Mouse (Mus musculus) thymus, adult 2 months (tissue): ENCODE results near the gene Gm26920. TPM values are rescaled to one million over a fixed set of nuclear protein-coding genes. Genes with fewer than 3 reads are reported as not detected.

Experiments used
- DNase-seq: peaks from one replicate; pipeline ENCODE4 v3.0.0; 2021
- H3K27ac ChIP-seq: fragments of 200-500 bp; 2 replicates; pipeline ENCODE4 v1.5.1; 2012; ENCODE audit warnings: low read length, control low read depth; ENCODE audit not compliant: control insufficient read depth, insufficient read depth
- H3K27me3 ChIP-seq: fragments of 200-500 bp; 2 replicates; pipeline ENCODE4 v1.6.1; 2012; ENCODE audit warnings: mild to moderate bottlenecking, low read length, moderate library complexity, mixed read lengths; ENCODE audit not compliant: control insufficient read depth, insufficient read depth
- H3K36me3 ChIP-seq: fragments of 200-500 bp; 2 replicates; pipeline ENCODE4 v1.6.1; 2012; ENCODE audit warnings: mild to moderate bottlenecking, low read length, moderate library complexity; ENCODE audit not compliant: control insufficient read depth, insufficient read depth
- H3K4me1 ChIP-seq: fragments of 200-500 bp; replicated peaks from 2 replicates; pipeline ENCODE4 v1.6.1; 2012; ENCODE audit warnings: low read length; ENCODE audit not compliant: control insufficient read depth, insufficient read depth
- H3K4me3 ChIP-seq: fragments of 200-500 bp; 2 replicates; pipeline ENCODE4 v1.5.1; 2012; ENCODE audit warnings: mild to moderate bottlenecking, low read length, control low read depth, moderate library complexity; ENCODE audit not compliant: control insufficient read depth, insufficient read depth
- CTCF ChIP-seq: fragments of 200-500 bp; IDR thresholded peaks from 2 replicates; pipeline ENCODE4 v1.5.1; 2012; ENCODE audit warnings: mild to moderate bottlenecking, control low read depth, low read length, moderate library complexity, borderline replicate concordance; ENCODE audit not compliant: control insufficient read depth, poor library complexity, insufficient read depth; ENCODE audit errors: extremely low read depth
- POLR2A ChIP-seq: fragments of 200-500 bp; IDR thresholded peaks from 2 replicates; pipeline ENCODE4 v1.6.1; 2012; ENCODE audit warnings: mild to moderate bottlenecking, low read length, control low read depth, moderate library complexity; ENCODE audit not compliant: control insufficient read depth, poor library complexity, insufficient read depth; ENCODE audit errors: extremely low read depth
- WGBS: fragments of 180-500 bp; shearing (Covaris S2); methylation state at CpG from one replicate; pipeline ENCODE4 v1.1.7; 2018; 5-methylcytosine and 5-hydroxymethylcytosine counted together
- polyA plus RNA-seq: library from polyadenylated mRNA; depleted of rRNA; stranded (reverse); fragments of >200 nt; gene quantifications from 2 replicates; pipeline ENCODE4 v1.2.3, GENCODE M21; 2012

Gm26920 gene
- polyA plus RNA-seq, 1 experiment = not detected

DNA sequence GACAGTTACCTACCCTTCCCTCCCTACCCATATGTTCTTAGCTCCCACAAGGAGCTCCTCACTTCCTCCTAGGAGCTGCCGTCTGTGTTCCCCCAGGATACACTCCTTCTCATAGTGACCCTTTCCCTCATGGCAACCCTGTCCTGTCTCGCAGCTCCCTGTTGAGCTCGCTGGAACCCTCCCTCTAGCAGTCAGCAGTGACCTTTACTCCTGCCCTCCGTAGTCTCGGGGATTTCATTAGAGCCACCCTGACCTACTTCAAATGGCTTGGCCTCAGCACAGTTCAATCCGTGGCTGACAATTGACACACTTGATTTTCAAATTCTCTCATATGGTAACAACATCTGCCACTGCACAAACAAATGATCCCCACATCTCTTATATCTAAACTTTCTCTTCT is 59.5 kb downstream of the Gm26920 start:
- 68% methylated on average over 6 of the region's 6 CpGs for WGBS
- no peak for DNase-seq
- no peak for TF ChIP-seq CTCF

DNA sequence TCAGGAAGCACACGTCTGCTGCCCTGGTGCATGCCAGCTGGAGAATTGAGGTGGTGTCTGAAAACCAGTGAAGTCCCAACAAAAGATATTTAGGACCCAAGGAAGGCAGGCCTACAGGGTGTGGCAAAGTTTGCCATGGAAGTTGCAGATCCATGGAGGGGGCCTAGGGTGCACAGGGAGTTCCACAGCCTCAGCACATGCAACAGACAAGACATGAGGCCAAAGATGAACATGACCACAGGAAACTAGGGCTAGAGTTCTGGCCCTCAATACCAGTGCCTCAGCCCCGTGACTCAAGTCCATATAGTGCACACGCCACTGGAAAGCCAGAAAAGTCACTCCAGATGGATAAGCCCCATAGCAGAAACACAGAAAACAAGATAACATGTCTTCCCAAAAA is 61.6 kb downstream of the Gm26920 start:
- no peaks in the 10 kb centered on the region for H3K4me1 ChIP-seq
- WGBS = 91% methylated on average over 3 of the region's 3 CpGs
- H3K27me3 ChIP-seq = no peaks in the 10 kb centered on the region
- no peak for TF ChIP-seq CTCF
- no peak overlapping the region for H3K4me3 ChIP-seq
- no peaks in the 10 kb centered on the region for H3K36me3 ChIP-seq
- DNase-seq = no peak
- no peak overlapping the region for H3K27ac ChIP-seq

More for the DNA sequence above, 59.5 kb downstream of the Gm26920 start:
- Histone ChIP-seq H3K4me1 (no peaks in the 10 kb centered on the region), H3K4me3 (no peak overlapping the region), H3K36me3 (no peaks in the 10 kb centered on the region), H3K27ac (no peak overlapping the region), H3K27me3 (no peaks in the 10 kb centered on the region)

DNA sequence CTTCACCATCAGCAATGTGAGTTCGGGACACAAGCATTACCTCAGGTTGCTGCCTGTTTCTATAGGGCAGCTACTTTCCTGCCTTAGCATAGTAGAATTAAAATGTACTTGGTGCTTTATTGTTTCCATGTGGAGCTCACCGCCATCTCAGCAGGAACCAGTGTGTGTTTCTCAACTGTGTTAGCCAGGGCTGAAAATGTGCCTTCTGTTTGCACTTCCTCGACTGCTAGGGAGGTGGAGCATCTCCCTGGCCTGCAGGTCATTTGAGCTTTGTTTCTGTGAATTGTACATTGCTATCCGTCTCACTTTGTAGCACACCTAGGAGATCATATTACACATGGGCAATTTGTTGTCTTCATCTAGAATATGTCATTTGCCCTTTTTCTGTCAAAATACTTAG is 62.9 kb downstream of the Gm26920 start:
- WGBS = 90% methylated on average over 4 of the region's 4 CpGs
- Histone ChIP-seq H3K27me3 (no peaks in the 10 kb centered on the region), H3K4me3 (no peak overlapping the region), H3K27ac (no peak overlapping the region), H3K4me1 (no peaks in the 10 kb centered on the region), H3K36me3 (peaks cover 4% of the 10 kb centered on the region; the same call in 1 of the 2 replicates)
- TF ChIP-seq POLR2A (no peak), CTCF (no peak)
- no peak for DNase-seq

DNA sequence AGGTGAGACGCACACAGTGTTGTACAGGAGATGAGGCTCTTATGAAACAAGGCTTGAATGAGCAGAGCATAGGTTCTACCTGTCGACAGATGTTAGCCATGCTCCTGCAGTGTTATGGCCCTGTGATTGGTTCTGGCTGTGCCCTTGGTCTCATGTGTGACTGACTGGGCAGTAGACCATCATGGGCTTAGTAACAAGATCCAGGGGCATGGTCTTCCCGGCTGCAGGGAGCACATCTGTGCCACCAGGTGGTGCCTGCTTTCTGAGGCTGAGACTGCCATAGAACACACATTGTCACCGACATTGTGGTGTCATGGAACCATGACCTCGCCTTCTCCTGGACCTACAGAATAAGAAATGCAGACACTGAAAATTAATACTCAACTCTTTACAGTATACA is 64.9 kb downstream of the Gm26920 start:
- no peak for DNase-seq
- H3K4me1 ChIP-seq = no peaks in the 10 kb centered on the region
- 89% methylated on average over 5 of the region's 5 CpGs for WGBS
- peaks cover 6% of the 10 kb centered on the region; the same call in 1 of the 2 replicates for H3K36me3 ChIP-seq
- no peak overlapping the region for H3K4me3 ChIP-seq
- TF ChIP-seq CTCF (no peak), POLR2A (no peak)
- H3K27ac ChIP-seq = no peak overlapping the region
- H3K27me3 ChIP-seq = no peaks in the 10 kb centered on the region

DNA sequence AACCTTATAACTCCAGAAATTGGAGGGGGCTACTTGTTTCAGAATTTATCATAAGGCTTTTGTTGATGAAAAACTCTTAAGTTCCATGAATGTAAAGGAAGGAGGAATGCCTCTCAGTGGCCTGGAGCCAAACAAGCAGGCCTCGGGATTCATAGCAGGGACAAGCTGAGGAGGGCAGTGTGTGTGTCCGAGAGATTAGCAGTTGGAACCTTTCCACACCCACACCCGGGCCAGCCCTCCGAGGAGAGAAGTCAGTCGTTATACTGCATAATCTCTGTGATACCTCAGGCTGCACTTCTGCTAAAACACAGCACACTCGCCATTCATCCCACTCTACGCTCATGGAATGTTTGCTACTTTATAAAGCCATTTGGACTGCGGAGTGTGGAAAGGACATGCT is 66.4 kb downstream of the Gm26920 start:
- H3K27me3 ChIP-seq = no peaks in the 10 kb centered on the region
- 97% methylated on average over 8 of the region's 8 CpGs for WGBS
- TF ChIP-seq CTCF = no peak
- TF ChIP-seq POLR2A = no peak
- H3K36me3 ChIP-seq = peaks cover 10% of the 10 kb centered on the region
- no peaks in the 10 kb centered on the region for H3K4me1 ChIP-seq
- no peak for DNase-seq
- H3K4me3 ChIP-seq = no peak overlapping the region
- no peak overlapping the region for H3K27ac ChIP-seq

DNA sequence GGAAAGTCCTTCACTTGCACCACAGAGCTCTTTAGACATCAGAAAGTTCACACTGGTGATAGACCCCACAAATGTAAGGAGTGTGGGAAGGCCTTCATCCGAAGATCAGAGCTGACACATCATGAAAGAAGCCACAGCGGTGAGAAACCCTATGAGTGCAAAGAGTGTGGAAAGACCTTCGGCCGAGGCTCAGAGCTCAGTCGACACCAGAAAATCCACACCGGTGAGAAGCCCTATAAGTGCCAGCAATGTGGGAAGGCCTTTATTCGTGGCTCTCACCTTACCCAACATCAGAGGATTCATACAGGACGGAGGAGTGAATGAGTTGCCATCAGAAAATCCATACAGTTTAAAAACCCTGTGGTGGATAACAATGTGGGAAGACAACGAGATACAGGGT is 66.9 kb downstream of the Gm26920 start:
- no peak overlapping the region for H3K27ac ChIP-seq
- TF ChIP-seq CTCF = no peak
- TF ChIP-seq POLR2A = no peak
- H3K4me3 ChIP-seq = no peak overlapping the region
- 95% methylated on average over 9 of the region's 9 CpGs for WGBS
- no peak for DNase-seq
- no peaks in the 10 kb centered on the region for H3K27me3 ChIP-seq
- peaks cover 11% of the 10 kb centered on the region for H3K36me3 ChIP-seq
- no peaks in the 10 kb centered on the region for H3K4me1 ChIP-seq

DNA sequence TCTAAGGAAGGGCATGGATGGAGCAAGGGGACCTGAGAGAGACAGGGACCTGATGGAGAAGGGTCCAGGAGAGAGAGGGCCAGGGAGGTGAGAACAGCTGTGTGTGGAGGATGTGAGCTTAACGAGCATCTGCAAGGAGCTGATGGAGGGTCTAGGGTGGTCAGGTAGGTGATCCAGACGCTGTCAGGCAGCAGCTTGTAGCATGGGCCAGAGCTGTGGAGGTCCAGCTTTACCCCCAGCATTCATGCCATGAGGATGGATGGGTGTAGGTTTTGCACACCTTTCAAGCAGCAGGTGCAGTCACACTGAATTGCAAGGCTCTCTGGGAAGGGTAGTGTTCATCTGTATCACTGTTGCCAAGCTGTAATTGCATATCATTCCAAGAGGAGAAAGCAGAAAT is 70.7 kb downstream of the Gm26920 start:
- TF ChIP-seq CTCF (no peak), POLR2A (no peak)
- no peaks in the 10 kb centered on the region for H3K27me3 ChIP-seq
- DNase-seq = no peak
- no peak overlapping the region for H3K4me3 ChIP-seq
- 94% methylated on average over 2 of the region's 2 CpGs for WGBS
- H3K4me1 ChIP-seq = no peaks in the 10 kb centered on the region
- H3K27ac ChIP-seq = no peak overlapping the region
- H3K36me3 ChIP-seq = peaks cover 13% of the 10 kb centered on the region

DNA sequence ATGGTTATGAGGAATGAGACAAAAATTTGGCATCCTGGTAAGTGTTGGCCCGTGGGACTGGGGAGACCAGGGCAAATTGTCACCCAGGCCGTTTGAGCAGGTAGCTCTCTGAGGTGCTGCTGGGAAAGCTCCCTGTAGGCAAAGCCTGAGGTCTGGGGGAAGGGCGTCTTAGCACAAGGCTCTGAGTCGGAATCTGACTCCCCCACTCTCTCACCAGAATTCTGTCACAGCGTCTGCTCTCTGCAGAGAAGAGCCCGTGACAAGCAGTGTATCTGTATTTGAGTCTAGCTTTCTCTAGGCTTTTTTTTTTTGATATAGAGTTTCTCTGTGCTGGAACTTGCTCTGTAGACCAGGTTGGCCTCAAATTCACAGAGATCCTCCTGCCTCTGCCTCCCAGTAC is 73.0 kb downstream of the Gm26920 start:
- no peak for TF ChIP-seq POLR2A
- no peak for TF ChIP-seq CTCF
- H3K36me3 ChIP-seq = peaks cover 7% of the 10 kb centered on the region
- 94% methylated on average over 6 of the region's 6 CpGs for WGBS
- no peak overlapping the region for H3K27ac ChIP-seq
- no peaks in the 10 kb centered on the region for H3K27me3 ChIP-seq
- no peaks in the 10 kb centered on the region for H3K4me1 ChIP-seq
- no peak for DNase-seq
- no peak overlapping the region for H3K4me3 ChIP-seq
